8 mouse cellular contexts compared by ENCODE assay signal in genomic region chr10:128779011-128779795, GRCm38 (mm10). TPM values are rescaled to one million over a fixed set of nuclear protein-coding genes. Genes with fewer than 3 reads are reported as not detected.
A peak's percentile ranks its signal among the peaks of the same experiment; 100 is the strongest.
DNase-seq lines count a peak whose midpoint lies in the region; ATAC-seq lines count a peak whose summit lies in the region.

No protein-coding gene starts in this region.

- 45% methylated on average over 8 of the region's 8 CpGs for WGBS in forebrain, embryonic 11.5 days
- 46% methylated on average over 8 of the region's 8 CpGs for WGBS in forebrain, embryonic 14.5 days
- WGBS in embryonic facial prominence, embryonic 12.5 days: 13% methylated on average over 8 of the region's 8 CpGs
- WGBS in forebrain, embryonic 12.5 days: 47% methylated on average over 8 of the region's 8 CpGs

- H3K27me3 ChIP-seq in forebrain, embryonic 11.5 days (ENCODE audit: control insufficient read depth, insufficient read depth, low read length): no peaks in the 10 kb centered on the region
- H3K27me3 ChIP-seq in forebrain, embryonic 14.5 days (replicated peaks; ENCODE audit: control insufficient read depth, insufficient read depth, low read length): no peaks in the 10 kb centered on the region
- no peaks in the 10 kb centered on the region for H3K27me3 ChIP-seq in embryonic facial prominence, embryonic 12.5 days
- no peaks in the 10 kb centered on the region; the same call in 1 of the 2 replicates for H3K27me3 ChIP-seq in forebrain, embryonic 12.5 days

- no peaks in the 10 kb centered on the region for H3K36me3 ChIP-seq in forebrain, embryonic 11.5 days (ENCODE audit: control insufficient read depth, insufficient read depth, low read length)
- no peaks in the 10 kb centered on the region for H3K36me3 ChIP-seq in forebrain, embryonic 14.5 days (ENCODE audit: control insufficient read depth, insufficient read depth, low read length)
- H3K36me3 ChIP-seq in embryonic facial prominence, embryonic 12.5 days: no peaks in the 10 kb centered on the region
- H3K36me3 ChIP-seq in forebrain, embryonic 12.5 days (replicated peaks): no peaks in the 10 kb centered on the region

- no peak overlapping the region for H3K4me3 ChIP-seq in forebrain, embryonic 11.5 days (ENCODE audit: low read depth, low read length)
- no peak overlapping the region for H3K4me3 ChIP-seq in forebrain, embryonic 14.5 days (ENCODE audit: low read depth, low read length)
- no peak overlapping the region for H3K4me3 ChIP-seq in embryonic facial prominence, embryonic 12.5 days
- no peak overlapping the region for H3K4me3 ChIP-seq in forebrain, embryonic 12.5 days (replicated peaks)

- no peaks in the 10 kb centered on the region; the same call in 1 of the 2 replicates for H3K9me3 ChIP-seq in forebrain, embryonic 11.5 days (ENCODE audit: control insufficient read depth, low read length)
- H3K9me3 ChIP-seq in forebrain, embryonic 14.5 days (replicated peaks; ENCODE audit: control insufficient read depth, low read length): no peaks in the 10 kb centered on the region
- H3K9me3 ChIP-seq in embryonic facial prominence, embryonic 12.5 days: peaks cover 10% of the 10 kb centered on the region
- peaks cover 10% of the 10 kb centered on the region; the same call in 1 of the 2 replicates for H3K9me3 ChIP-seq in forebrain, embryonic 12.5 days

- no peak overlapping the region for H3K9ac ChIP-seq in forebrain, embryonic 11.5 days (ENCODE audit: low read length)
- H3K9ac ChIP-seq in forebrain, embryonic 14.5 days (ENCODE audit: low read length): no peak overlapping the region
- no peak overlapping the region for H3K9ac ChIP-seq in embryonic facial prominence, embryonic 12.5 days
- no peak overlapping the region for H3K9ac ChIP-seq in forebrain, embryonic 12.5 days

- intact Hi-C loops in heart, postnatal 10 days (cut with DNase I): loop anchor here (2.0 kb wide), 1 partner anchor 26 kb away; the partner anchor contains the start of genes Dnajc14 and Tmem198b

- peak; percentile 59 for DNase-seq in forebrain, embryonic 11.5 days (ENCODE audit: low spot score)
- DNase-seq in forebrain, embryonic 14.5 days (ENCODE audit: low spot score): no peak
- peak; percentile 90 to 91 for DNase-seq in heart, postnatal 10 days
- DNase-seq in kidney, postnatal 4 days: peak; percentile 80 to 88
- DNase-seq in left cerebral cortex, adult 11 months (ENCODE audit: low spot score): no peak

- no peak overlapping the region for H3K27ac ChIP-seq in forebrain, embryonic 11.5 days (ENCODE audit: low read depth, low read length)
- H3K27ac ChIP-seq in forebrain, embryonic 14.5 days (ENCODE audit: low read depth, low read length): no peak overlapping the region
- peak overlapping the region; percentile 84 for H3K27ac ChIP-seq in embryonic facial prominence, embryonic 12.5 days
- no peak overlapping the region for H3K27ac ChIP-seq in forebrain, embryonic 12.5 days

- H3K4me1 ChIP-seq in forebrain, embryonic 11.5 days (replicated peaks; ENCODE audit: control insufficient read depth, insufficient read depth, low read length): no peaks in the 10 kb centered on the region
- no peaks in the 10 kb centered on the region for H3K4me1 ChIP-seq in forebrain, embryonic 14.5 days (ENCODE audit: control insufficient read depth, insufficient read depth, low read length)
- H3K4me1 ChIP-seq in embryonic facial prominence, embryonic 12.5 days: 0 out of 2 replicates have a peak, but pooled peaks cover 4% of the 10 kb centered on the region
- no peaks in the 10 kb centered on the region for H3K4me1 ChIP-seq in forebrain, embryonic 12.5 days

- no peak for ATAC-seq in forebrain, embryonic 11.5 days (replicated peaks; ENCODE audit: low FRiP score)
- no peak for ATAC-seq in forebrain, embryonic 14.5 days
- peak; percentile 83; the same call in 1 of the 2 replicates for ATAC-seq in embryonic facial prominence, embryonic 12.5 days (ENCODE audit: insufficient number of reproducible peaks, insufficient read depth, low FRiP score, low TSS enrichment)
- peak; percentile 93 for ATAC-seq in megakaryocyte progenitor cell, adult 5-6 weeks (replicated peaks; ENCODE audit: poor library complexity)
- ATAC-seq in forebrain, embryonic 12.5 days (ENCODE audit: low FRiP score): no peak

- H3K4me2 ChIP-seq in forebrain, embryonic 11.5 days (ENCODE audit: low read depth, low read length, severe bottlenecking): no peak overlapping the region
- H3K4me2 ChIP-seq in forebrain, embryonic 14.5 days (ENCODE audit: low read length): no peak overlapping the region
- no peak overlapping the region for H3K4me2 ChIP-seq in embryonic facial prominence, embryonic 12.5 days (replicated peaks)
- H3K4me2 ChIP-seq in forebrain, embryonic 12.5 days: no peak overlapping the region

RNA-seq across cellular contexts. Expression of gene Mmp19, which starts 11.5 kb away (rescaled TPM):
- 0.51 and 0.60 TPM in 2 replicates for polyA plus RNA-seq in forebrain, embryonic 11.5 days (2014; fragmentation: Nextera tagmentation; extraction: Ambion mirVana)
- 0.37 and 0.62 TPM in 2 replicates for polyA plus RNA-seq in forebrain, embryonic 14.5 days (2014; fragmentation: Nextera tagmentation; extraction: Ambion mirVana)
- polyA plus RNA-seq in embryonic facial prominence, embryonic 12.5 days (2016; fragmentation: Nextera tagmentation; extraction: Ambion mirVana): 0.42 and 0.93 TPM in 2 replicates
- total RNA-seq in heart, postnatal 10 days (2021): 1 to 10 TPM; 3.4 to 5.4 TPM
- total RNA-seq in megakaryocyte progenitor cell, adult 5-6 weeks (2015): 4.8 and 5.3 TPM in 2 replicates
- 12.8 and 15.5 TPM in 2 replicates for total RNA-seq in megakaryocyte progenitor cell, adult 5-6 weeks (2017)
- polyA plus RNA-seq in forebrain, embryonic 12.5 days (2016; fragmentation: Nextera tagmentation; extraction: Ambion mirVana): 0.40 and 0.60 TPM in 2 replicates

RNA-seq across cellular contexts. Expression of gene Dnajc14, which starts 24.7 kb away (rescaled TPM):
- 38.6 and 38.8 TPM in 2 replicates for polyA plus RNA-seq in forebrain, embryonic 11.5 days (2014; fragmentation: Nextera tagmentation; extraction: Ambion mirVana)
- polyA plus RNA-seq in forebrain, embryonic 14.5 days (2014; fragmentation: Nextera tagmentation; extraction: Ambion mirVana): 40.6 and 47.6 TPM in 2 replicates
- polyA plus RNA-seq in embryonic facial prominence, embryonic 12.5 days (2016; fragmentation: Nextera tagmentation; extraction: Ambion mirVana): 55.6 and 60.5 TPM in 2 replicates
- total RNA-seq in heart, postnatal 10 days (2021): 10 to 100 TPM; 49.1 to 52.0 TPM
- total RNA-seq in megakaryocyte progenitor cell, adult 5-6 weeks (2015): 14.9 and 19.2 TPM in 2 replicates
- total RNA-seq in megakaryocyte progenitor cell, adult 5-6 weeks (2017): 33.4 and 36.4 TPM in 2 replicates
- polyA plus RNA-seq in forebrain, embryonic 12.5 days (2016; fragmentation: Nextera tagmentation; extraction: Ambion mirVana): 55.0 and 58.9 TPM in 2 replicates

RNA-seq across cellular contexts. Expression of gene Tmem198b, which starts 25.0 kb away (rescaled TPM):
- 22.7 and 24.2 TPM in 2 replicates for polyA plus RNA-seq in forebrain, embryonic 11.5 days (2014; fragmentation: Nextera tagmentation; extraction: Ambion mirVana)
- 7.3 and 8.2 TPM in 2 replicates for polyA plus RNA-seq in forebrain, embryonic 14.5 days (2014; fragmentation: Nextera tagmentation; extraction: Ambion mirVana)
- 24.8 and 25.7 TPM in 2 replicates for polyA plus RNA-seq in embryonic facial prominence, embryonic 12.5 days (2016; fragmentation: Nextera tagmentation; extraction: Ambion mirVana)
- 10 to 100 TPM; 12.7 to 13.3 TPM for total RNA-seq in heart, postnatal 10 days (2021)
- total RNA-seq in megakaryocyte progenitor cell, adult 5-6 weeks (2015): 5.5 and 7.2 TPM in 2 replicates
- total RNA-seq in megakaryocyte progenitor cell, adult 5-6 weeks (2017): 2.8 and 6.0 TPM in 2 replicates
- 18.4 and 21.3 TPM in 2 replicates for polyA plus RNA-seq in forebrain, embryonic 12.5 days (2016; fragmentation: Nextera tagmentation; extraction: Ambion mirVana)

RNA-seq across cellular contexts. Expression of gene Pym1, which starts 31.5 kb away (rescaled TPM):
- polyA plus RNA-seq in forebrain, embryonic 11.5 days (2014; fragmentation: Nextera tagmentation; extraction: Ambion mirVana): 47.6 and 51.4 TPM in 2 replicates
- 48.4 and 55.4 TPM in 2 replicates for polyA plus RNA-seq in forebrain, embryonic 14.5 days (2014; fragmentation: Nextera tagmentation; extraction: Ambion mirVana)
- 48.9 and 53.1 TPM in 2 replicates for polyA plus RNA-seq in embryonic facial prominence, embryonic 12.5 days (2016; fragmentation: Nextera tagmentation; extraction: Ambion mirVana)
- total RNA-seq in heart, postnatal 10 days (2021): 10 to 100 TPM; 14.5 to 18.4 TPM
- total RNA-seq in megakaryocyte progenitor cell, adult 5-6 weeks (2015): 36.6 and 37.7 TPM in 2 replicates
- 38.9 and 53.4 TPM in 2 replicates for total RNA-seq in megakaryocyte progenitor cell, adult 5-6 weeks (2017)
- polyA plus RNA-seq in forebrain, embryonic 12.5 days (2016; fragmentation: Nextera tagmentation; extraction: Ambion mirVana): 51.2 and 52.8 TPM in 2 replicates

RNA-seq across cellular contexts. Expression of gene Dgka, which starts 34.5 kb away (rescaled TPM):
- polyA plus RNA-seq in forebrain, embryonic 11.5 days (2014; fragmentation: Nextera tagmentation; extraction: Ambion mirVana): 3.9 and 4.0 TPM in 2 replicates
- 3.8 and 4.5 TPM in 2 replicates for polyA plus RNA-seq in forebrain, embryonic 14.5 days (2014; fragmentation: Nextera tagmentation; extraction: Ambion mirVana)
- 9.3 and 10.4 TPM in 2 replicates for polyA plus RNA-seq in embryonic facial prominence, embryonic 12.5 days (2016; fragmentation: Nextera tagmentation; extraction: Ambion mirVana)
- total RNA-seq in heart, postnatal 10 days (2021): 10 to 100 TPM; 10.3 to 11.9 TPM
- total RNA-seq in megakaryocyte progenitor cell, adult 5-6 weeks (2015): 9.6 and 13.0 TPM in 2 replicates
- total RNA-seq in megakaryocyte progenitor cell, adult 5-6 weeks (2017): 9.1 and 10.7 TPM in 2 replicates
- 3.9 and 4.2 TPM in 2 replicates for polyA plus RNA-seq in forebrain, embryonic 12.5 days (2016; fragmentation: Nextera tagmentation; extraction: Ambion mirVana)

Comparison
In these comparisons a context has a peak if more than half of its experiments do, and no peak if none do; other contexts are left out.
1. DNase-seq: peak in forebrain, embryonic 11.5 days (single experiment), heart, postnatal 10 days (2 of 2) and kidney, postnatal 4 days (2 of 2); none in forebrain, embryonic 14.5 days (single experiment) and left cerebral cortex, adult 11 months (single experiment).
2. ATAC-seq: peak in embryonic facial prominence, embryonic 12.5 days (single experiment) and megakaryocyte progenitor cell, adult 5-6 weeks (single experiment); none in forebrain, embryonic 11.5 days (single experiment), forebrain, embryonic 14.5 days (single experiment) and forebrain, embryonic 12.5 days (single experiment).